Mouse (Mus musculus): ENCODE results near the gene Ank2. TPM values are rescaled to one million over a fixed set of nuclear protein-coding genes. Genes with fewer than 3 reads are reported as not detected.

Gene Ank2
- polyA plus RNA-seq, 1 experiment from 2014 or later: 5.1 TPM

GRCm38 (mm10) chr3:127246989-127247708, 252.0 kb downstream of the Ank2 start:
- WGBS (ENCODE audit: insufficient replicate concordance): 63% methylated on average over 11 of the region's 11 CpGs
- Histone ChIP-seq H3K36me3 (replicated peaks; ENCODE audit: insufficient read depth, low read length) (no peaks in the 10 kb centered on the region), H3K27ac (ENCODE audit: low read depth) (no peak overlapping the region), H3K4me3 (ENCODE audit: low read depth, low read length) (no peak overlapping the region), H3K9ac (replicated peaks) (no peak overlapping the region), H3K27me3 (ENCODE audit: insufficient read depth, low read length) (no peaks in the 10 kb centered on the region), H3K9me3 (ENCODE audit: low read length) (no peaks in the 10 kb centered on the region), H3K4me2 (ENCODE audit: low read depth, low read length) (no peak overlapping the region), H3K4me1 (ENCODE audit: insufficient read depth) (no peaks in the 10 kb centered on the region)
- no peak for DNase-seq
- no peak for TF ChIP-seq EP300 (IDR thresholded peaks at IDR 0.05; ENCODE audit: low read depth)
- no peak for TF ChIP-seq CTCF (IDR thresholded peaks at IDR 0.05; ENCODE audit: low read depth)
- no peak for ATAC-seq

- H3K9ac ChIP-seq (replicated peaks): no peak overlapping the region
- ATAC-seq: no peak
- no peaks in the 10 kb centered on the region for H3K4me1 ChIP-seq (ENCODE audit: insufficient read depth)
- H3K27ac ChIP-seq (ENCODE audit: low read depth): no peak overlapping the region
- no peak for DNase-seq
- no peak overlapping the region for H3K4me2 ChIP-seq (ENCODE audit: low read depth, low read length)
- H3K4me3 ChIP-seq (ENCODE audit: low read depth, low read length): no peak overlapping the region
- WGBS (ENCODE audit: insufficient replicate concordance): 48% methylated on average over 10 of the region's 10 CpGs
- H3K27me3 ChIP-seq (ENCODE audit: insufficient read depth, low read length): no peaks in the 10 kb centered on the region
- no peaks in the 10 kb centered on the region for H3K36me3 ChIP-seq (replicated peaks; ENCODE audit: insufficient read depth, low read length)
- no peaks in the 10 kb centered on the region for H3K9me3 ChIP-seq (ENCODE audit: low read length)
- TF ChIP-seq EP300 (IDR thresholded peaks at IDR 0.05; ENCODE audit: low read depth): no peak
- TF ChIP-seq CTCF (IDR thresholded peaks at IDR 0.05; ENCODE audit: low read depth): no peak
Observed at GRCm38 (mm10) chr3:127243928-127244642, 255.1 kb downstream of the Ank2 start.

- H3K36me3 ChIP-seq (replicated peaks; ENCODE audit: insufficient read depth, low read length): no peaks in the 10 kb centered on the region
- no peaks in the 10 kb centered on the region for H3K4me1 ChIP-seq (ENCODE audit: insufficient read depth)
- no peaks in the 10 kb centered on the region for H3K9me3 ChIP-seq (ENCODE audit: low read length)
- WGBS (ENCODE audit: insufficient replicate concordance): 76% methylated on average over 11 of the region's 11 CpGs
- no peak overlapping the region for H3K27ac ChIP-seq (ENCODE audit: low read depth)
- TF ChIP-seq EP300 (IDR thresholded peaks at IDR 0.05; ENCODE audit: low read depth) (no peak), CTCF (IDR thresholded peaks at IDR 0.05; ENCODE audit: low read depth) (no peak)
- no peaks in the 10 kb centered on the region for H3K27me3 ChIP-seq (ENCODE audit: insufficient read depth, low read length)
- no peak for ATAC-seq
- H3K4me3 ChIP-seq (ENCODE audit: low read depth, low read length): no peak overlapping the region
- DNase-seq: no peak
- H3K9ac ChIP-seq (replicated peaks): no peak overlapping the region
- H3K4me2 ChIP-seq (ENCODE audit: low read depth, low read length): no peak overlapping the region
Observed at GRCm38 (mm10) chr3:127242234-127242810, 256.8 kb downstream of the Ank2 start.

- Histone ChIP-seq H3K9me3 (ENCODE audit: low read length) (no peaks in the 10 kb centered on the region), H3K27ac (ENCODE audit: low read depth) (no peak overlapping the region), H3K27me3 (ENCODE audit: insufficient read depth, low read length) (no peaks in the 10 kb centered on the region), H3K4me3 (ENCODE audit: low read depth, low read length) (no peak overlapping the region), H3K4me2 (ENCODE audit: low read depth, low read length) (no peak overlapping the region), H3K4me1 (ENCODE audit: insufficient read depth) (no peaks in the 10 kb centered on the region), H3K36me3 (replicated peaks; ENCODE audit: insufficient read depth, low read length) (no peaks in the 10 kb centered on the region), H3K9ac (replicated peaks) (no peak overlapping the region)
- 77% methylated on average over 5 of the region's 5 CpGs for WGBS (ENCODE audit: insufficient replicate concordance)
- DNase-seq (no peak), ATAC-seq (no peak)
- no peak for TF ChIP-seq EP300 (IDR thresholded peaks at IDR 0.05; ENCODE audit: low read depth)
- TF ChIP-seq CTCF (IDR thresholded peaks at IDR 0.05; ENCODE audit: low read depth): no peak
Observed at GRCm38 (mm10) chr3:127235271-127235670, 263.9 kb downstream of the Ank2 start.

GRCm38 (mm10) chr3:127225799-127226730, 273.1 kb downstream of the Ank2 start:
- Histone ChIP-seq H3K27ac (ENCODE audit: low read depth) (no peak overlapping the region), H3K4me3 (ENCODE audit: low read depth, low read length) (0 out of 2 replicates have a peak overlapping the region, but pooled peaks have one; percentile 4), H3K4me1 (ENCODE audit: insufficient read depth) (no peaks in the 10 kb centered on the region), H3K9me3 (ENCODE audit: low read length) (no peaks in the 10 kb centered on the region), H3K4me2 (ENCODE audit: low read depth, low read length) (peak overlapping the region; percentile 45), H3K27me3 (ENCODE audit: insufficient read depth, low read length) (no peaks in the 10 kb centered on the region; the same call in 1 of the 2 replicates), H3K9ac (replicated peaks) (no peak overlapping the region), H3K36me3 (replicated peaks; ENCODE audit: insufficient read depth, low read length) (no peaks in the 10 kb centered on the region)
- TF ChIP-seq CTCF (IDR thresholded peaks at IDR 0.05; ENCODE audit: low read depth) (no peak), EP300 (IDR thresholded peaks at IDR 0.05; ENCODE audit: low read depth) (no peak)
- no peak for ATAC-seq
- no peak for DNase-seq
- 7% methylated on average over 26 of the region's 26 CpGs for WGBS (ENCODE audit: insufficient replicate concordance)

Data from liver, postnatal 0 days (tissue).